Mouse (Mus musculus): Measurements from ENCODE around the gene Gm8871. TPM values are rescaled to one million over a fixed set of nuclear protein-coding genes. Genes with fewer than 3 reads are reported as not detected.
"Not testable (repeated sequence)": the region's sequence is repeated elsewhere in the genome, so short reads cannot be mapped to it uniquely, and the experiment has no call there.

The Gm8871 gene
- polyA plus RNA-seq (2014; fragmentation: Nextera tagmentation; extraction: Ambion mirVana) = not detected in 2 replicates

GRCm38 (mm10) chr5:10947505-10947904, at the start of gene Gm8871, which contains the start of gene Gm8857:
Gene Gm8871, plus strand, starts transcription at chr5:10947805.
Gene Gm8857, plus strand, starts transcription at chr5:10947807.
- not testable (repeated sequence) for H3K4me2 ChIP-seq (ENCODE audit: low read length); ATAC-seq (ENCODE audit: low FRiP score, low TSS enrichment); H3K9me3 ChIP-seq (ENCODE audit: control insufficient read depth, low read length); H3K4me3 ChIP-seq (replicated peaks; ENCODE audit: low read depth, low read length); H3K27ac ChIP-seq (replicated peaks; ENCODE audit: low read depth, low read length); H3K9ac ChIP-seq (replicated peaks; ENCODE audit: low read length); DNase-seq; H3K27me3 ChIP-seq (ENCODE audit: control insufficient read depth, insufficient read depth, low read length); H3K36me3 ChIP-seq (ENCODE audit: control insufficient read depth, insufficient read depth, low read length); H3K4me1 ChIP-seq (ENCODE audit: control insufficient read depth, insufficient read depth, low read length)
- 41% methylated on average over 2 of the region's 3 CpGs for WGBS

DNA sequence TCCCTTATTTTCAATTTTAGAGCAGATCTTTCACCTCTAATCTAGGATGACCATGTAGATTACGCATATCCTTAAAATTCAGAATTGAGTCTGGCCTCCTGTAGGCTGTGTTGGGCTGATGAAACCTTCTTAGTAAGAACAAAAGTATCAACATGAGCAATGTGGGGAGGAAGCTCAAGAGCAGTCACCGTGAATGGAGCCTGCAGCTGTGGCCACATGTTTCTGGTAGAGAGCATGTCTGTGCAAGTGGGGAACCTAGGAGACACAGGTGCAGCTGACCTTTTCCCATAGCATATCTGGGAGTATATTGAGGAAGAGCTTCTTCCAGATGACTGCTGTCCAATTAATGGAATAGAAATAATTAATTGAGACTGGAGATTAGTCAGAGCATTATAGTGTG, 5.9 kb downstream of the Gm8871 start:
- H3K9me3 ChIP-seq (ENCODE audit: control insufficient read depth, low read length); H3K9ac ChIP-seq (replicated peaks; ENCODE audit: low read length); ATAC-seq (ENCODE audit: low FRiP score, low TSS enrichment); H3K4me1 ChIP-seq (ENCODE audit: control insufficient read depth, insufficient read depth, low read length); H3K27me3 ChIP-seq (ENCODE audit: control insufficient read depth, insufficient read depth, low read length); H3K27ac ChIP-seq (replicated peaks; ENCODE audit: low read depth, low read length); H3K4me2 ChIP-seq (ENCODE audit: low read length); DNase-seq; H3K4me3 ChIP-seq (replicated peaks; ENCODE audit: low read depth, low read length); H3K36me3 ChIP-seq (ENCODE audit: control insufficient read depth, insufficient read depth, low read length): not testable (repeated sequence)
- WGBS = 90% methylated on average over 2 of the region's 2 CpGs

DNA sequence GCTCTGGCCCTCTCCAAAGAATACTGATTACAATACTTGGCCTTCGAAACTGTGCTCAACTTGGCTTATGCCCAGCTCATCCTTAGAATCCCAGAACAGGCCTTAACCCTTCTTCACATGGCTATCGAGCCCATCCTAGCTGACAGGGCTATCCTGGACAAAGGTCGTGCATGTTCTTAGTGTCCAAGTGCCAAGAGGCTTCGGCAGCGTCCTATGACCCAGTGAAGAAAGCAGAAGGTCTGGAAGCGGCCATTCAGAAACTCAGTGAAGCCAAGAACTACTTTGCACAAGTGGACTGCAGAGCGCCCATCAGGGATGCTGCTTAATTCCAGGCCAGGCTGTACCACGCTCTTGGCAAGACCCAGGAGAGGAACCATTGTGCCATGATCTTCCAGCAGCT, 10.5 kb downstream of the Gm8871 start:
- 91% methylated on average over 5 of the region's 8 CpGs for WGBS
- not testable (repeated sequence) for H3K9me3 ChIP-seq (ENCODE audit: control insufficient read depth, low read length); H3K4me3 ChIP-seq (replicated peaks; ENCODE audit: low read depth, low read length); H3K4me1 ChIP-seq (ENCODE audit: control insufficient read depth, insufficient read depth, low read length); ATAC-seq (ENCODE audit: low FRiP score, low TSS enrichment); H3K27me3 ChIP-seq (ENCODE audit: control insufficient read depth, insufficient read depth, low read length); H3K27ac ChIP-seq (replicated peaks; ENCODE audit: low read depth, low read length); H3K36me3 ChIP-seq (ENCODE audit: control insufficient read depth, insufficient read depth, low read length); H3K4me2 ChIP-seq (ENCODE audit: low read length); H3K9ac ChIP-seq (replicated peaks; ENCODE audit: low read length); DNase-seq

Other genes starting within 250 kb of the Gm8871 start
- not detected in 2 replicates for gene Gm8857, start within 50 bp of the Gm8871 start, polyA plus RNA-seq (2014; fragmentation: Nextera tagmentation; extraction: Ambion mirVana)
- gene Gm8879, start 179.8 kb downstream of the Gm8871 start, polyA plus RNA-seq (2014; fragmentation: Nextera tagmentation; extraction: Ambion mirVana) = not detected in 2 replicates
- gene Gm5861, start 235.3 kb downstream of the Gm8871 start, polyA plus RNA-seq (2014; fragmentation: Nextera tagmentation; extraction: Ambion mirVana) = not detected in 2 replicates